25 mouse cellular contexts compared by ENCODE assay signal in the genomic region with DNA sequence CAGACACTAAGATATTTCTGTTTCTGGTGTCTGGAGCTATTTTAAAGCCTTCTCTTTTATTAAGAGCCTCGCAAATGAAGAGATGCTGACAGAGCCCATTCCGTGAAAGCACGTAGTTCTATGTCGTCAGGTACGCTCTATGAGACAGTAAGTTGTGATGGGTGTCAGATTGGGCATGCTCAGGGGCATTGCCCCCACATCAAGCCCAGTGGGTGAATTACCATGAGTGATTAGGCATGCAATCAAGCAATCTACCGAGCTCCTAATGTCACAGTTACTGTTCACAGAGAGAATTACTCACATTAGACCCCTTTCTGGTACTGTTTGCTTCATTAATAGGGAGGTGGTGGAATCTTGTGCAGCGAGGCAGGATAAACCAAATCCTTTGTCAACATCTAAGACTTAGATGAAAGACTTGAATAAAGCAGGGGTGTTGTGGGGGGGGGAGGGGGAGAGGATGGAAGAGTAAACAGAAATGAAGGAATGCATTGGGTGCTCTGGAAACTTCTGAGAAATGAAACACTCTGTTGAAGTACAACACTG.
DNase-seq lines count a peak whose midpoint lies in the region; ATAC-seq and TF ChIP-seq lines count a peak whose summit lies in the region.
"Had no signal": no experiment of that assay in that cellular context is flagged by ENCODE, and none has a peak within 500 bp of the region (broad histone marks: within the 10 kb centered on the region; RNA-seq: fewer than 3 reads in every experiment).

No protein-coding gene starts in this region.

- H3K4me1 ChIP-seq in hindbrain, embryonic 15.5 days (replicated peaks) = no peaks in the 10 kb centered on the region; the same call in 1 of the 2 replicates
- H3K4me1 ChIP-seq in hindbrain, postnatal 0 days (ENCODE audit: insufficient read depth, low read length) = no peaks in the 10 kb centered on the region
- H3K4me1 ChIP-seq in forebrain, embryonic 14.5 days (ENCODE audit: control insufficient read depth, insufficient read depth, low read length) = peaks cover 10% of the 10 kb centered on the region
- peaks cover 10% of the 10 kb centered on the region; the same call in 1 of the 2 replicates for H3K4me1 ChIP-seq in midbrain, embryonic 14.5 days (ENCODE audit: control insufficient read depth, insufficient read depth, low read length)
- H3K4me1 ChIP-seq: heart, embryonic 10.5 days; heart, embryonic 15.5 days; lung, embryonic 15.5 days had no signal

- TF ChIP-seq CTCF in hindbrain, postnatal 0 days (IDR thresholded peaks at IDR 0.05; ENCODE audit: low read depth) = no peak

- H3K4me3 ChIP-seq in hindbrain, embryonic 15.5 days = no peak overlapping the region
- H3K4me3 ChIP-seq in hindbrain, postnatal 0 days (ENCODE audit: low read length) = no peak overlapping the region
- H3K4me3 ChIP-seq in forebrain, embryonic 14.5 days (ENCODE audit: low read depth, low read length) = no peak overlapping the region
- no peak overlapping the region for H3K4me3 ChIP-seq in midbrain, embryonic 14.5 days (replicated peaks; ENCODE audit: low read depth, low read length)
- H3K4me3 ChIP-seq: erythroblast, embryonic 14.5 days; heart, embryonic 10.5 days; heart, embryonic 15.5 days; limb, embryonic 13.5 days; lung, embryonic 15.5 days had no signal

- H3K27me3 ChIP-seq in hindbrain, embryonic 15.5 days = no peaks in the 10 kb centered on the region
- H3K27me3 ChIP-seq in hindbrain, postnatal 0 days (ENCODE audit: insufficient read depth, low read length) = no peaks in the 10 kb centered on the region
- H3K27me3 ChIP-seq in forebrain, embryonic 14.5 days (replicated peaks; ENCODE audit: control insufficient read depth, insufficient read depth, low read length) = no peaks in the 10 kb centered on the region
- no peaks in the 10 kb centered on the region for H3K27me3 ChIP-seq in midbrain, embryonic 14.5 days (ENCODE audit: control insufficient read depth, insufficient read depth, low read length)
- H3K27me3 ChIP-seq: heart, embryonic 15.5 days; limb, embryonic 13.5 days; lung, embryonic 15.5 days had no signal

- H3K27ac ChIP-seq in hindbrain, embryonic 15.5 days (replicated peaks) = no peak overlapping the region
- no peak overlapping the region for H3K27ac ChIP-seq in hindbrain, postnatal 0 days
- H3K27ac ChIP-seq in forebrain, embryonic 14.5 days (ENCODE audit: low read depth, low read length) = no peak overlapping the region
- peak overlapping the region; percentile 21; the same call in 1 of the 2 replicates for H3K27ac ChIP-seq in midbrain, embryonic 14.5 days (replicated peaks; ENCODE audit: low read depth, low read length)
- H3K27ac ChIP-seq: heart, embryonic 10.5 days; heart, embryonic 15.5 days; kidney, postnatal 0 days; limb, embryonic 13.5 days; lung, embryonic 15.5 days had no signal

- 0 out of 2 replicates have a peak, but pooled peaks have one; percentile 27 for ATAC-seq in hindbrain, embryonic 15.5 days (ENCODE audit: low FRiP score, low read depth)
- ATAC-seq in hindbrain, postnatal 0 days = no peak
- peak; percentile 29; the same call in 1 of the 2 replicates for ATAC-seq in forebrain, embryonic 14.5 days
- ATAC-seq in midbrain, embryonic 14.5 days (ENCODE audit: low FRiP score, low TSS enrichment) = no peak; the same call in 1 of the 2 replicates
- ATAC-seq in monocyte, adult 5-6 weeks (replicated peaks; ENCODE audit: insufficient number of reproducible peaks, low FRiP score, low TSS enrichment, poor library complexity, severe bottlenecking) = no peak
- ATAC-seq: intestine, embryonic 16.5 days had no signal

- no peak for DNase-seq in hindbrain, postnatal 0 days (ENCODE audit: low spot score)
- peak; percentile 25 for DNase-seq in forebrain, embryonic 14.5 days (ENCODE audit: low spot score)
- DNase-seq in midbrain, embryonic 14.5 days = no peak
- DNase-seq in left cerebral cortex, adult 9 months (ENCODE audit: low spot score in 2 of 2) = no peak
- DNase-seq in cerebellum, adult 9-10 months = no peak
- DNase-seq: adrenal gland, adult 8-10 months; cerebellum, adult 8-10 months; gastrocnemius, postnatal 14 days; heart, adult 11 months; kidney, adult 8-10 months; kidney, postnatal 4 days; right cerebral cortex, postnatal 25 days; spleen, adult 18-20 months; thymus, postnatal 14 days had no signal

- H3K9ac ChIP-seq in hindbrain, embryonic 15.5 days = no peak overlapping the region
- H3K9ac ChIP-seq in hindbrain, postnatal 0 days (replicated peaks; ENCODE audit: low read length) = no peak overlapping the region
- no peak overlapping the region for H3K9ac ChIP-seq in forebrain, embryonic 14.5 days (ENCODE audit: low read length)
- H3K9ac ChIP-seq in midbrain, embryonic 14.5 days (replicated peaks; ENCODE audit: low read length) = no peak overlapping the region
- H3K9ac ChIP-seq: heart, embryonic 15.5 days; limb, embryonic 13.5 days; lung, embryonic 15.5 days had no signal

- 32% methylated on average over 7 of the region's 7 CpGs for WGBS in hindbrain, embryonic 15.5 days
- WGBS in hindbrain, postnatal 0 days = 51% methylated on average over 7 of the region's 7 CpGs
- 21% methylated on average over 7 of the region's 7 CpGs for WGBS in forebrain, embryonic 14.5 days
- 44% methylated on average over 7 of the region's 7 CpGs for WGBS in midbrain, embryonic 14.5 days

- H3K36me3 ChIP-seq in hindbrain, embryonic 15.5 days = no peaks in the 10 kb centered on the region
- no peaks in the 10 kb centered on the region for H3K36me3 ChIP-seq in hindbrain, postnatal 0 days (ENCODE audit: insufficient read depth, low read length)
- H3K36me3 ChIP-seq in forebrain, embryonic 14.5 days (ENCODE audit: control insufficient read depth, insufficient read depth, low read length) = no peaks in the 10 kb centered on the region
- H3K36me3 ChIP-seq in midbrain, embryonic 14.5 days (ENCODE audit: control insufficient read depth, insufficient read depth, low read length) = no peaks in the 10 kb centered on the region
- H3K36me3 ChIP-seq: G1E; heart, embryonic 10.5 days; heart, embryonic 15.5 days; limb, embryonic 13.5 days; lung, embryonic 15.5 days had no signal

- no peaks in the 10 kb centered on the region for H3K9me3 ChIP-seq in hindbrain, embryonic 15.5 days
- H3K9me3 ChIP-seq in hindbrain, postnatal 0 days (ENCODE audit: low read length) = no peaks in the 10 kb centered on the region
- H3K9me3 ChIP-seq in forebrain, embryonic 14.5 days (replicated peaks; ENCODE audit: control insufficient read depth, low read length) = no peaks in the 10 kb centered on the region
- no peaks in the 10 kb centered on the region for H3K9me3 ChIP-seq in midbrain, embryonic 14.5 days (ENCODE audit: control insufficient read depth, low read length)
- H3K9me3 ChIP-seq: heart, embryonic 10.5 days; heart, embryonic 15.5 days; limb, embryonic 13.5 days; lung, embryonic 15.5 days had no signal

- H3K4me2 ChIP-seq in hindbrain, embryonic 15.5 days = no peak overlapping the region
- no peak overlapping the region for H3K4me2 ChIP-seq in hindbrain, postnatal 0 days (ENCODE audit: low read depth, low read length)
- 0 out of 2 replicates have a peak overlapping the region, but pooled peaks have one; percentile 2 for H3K4me2 ChIP-seq in forebrain, embryonic 14.5 days (ENCODE audit: low read length)
- no peak overlapping the region for H3K4me2 ChIP-seq in midbrain, embryonic 14.5 days (ENCODE audit: low read length)
- H3K4me2 ChIP-seq: heart, embryonic 15.5 days; limb, embryonic 13.5 days; liver, embryonic 11.5 days; lung, embryonic 15.5 days had no signal

Comparison
In these comparisons a context has a peak if more than half of its experiments do, and no peak if none do; other contexts are left out.
1. ATAC-seq: peak in hindbrain, embryonic 15.5 days (single experiment) and forebrain, embryonic 14.5 days (single experiment); none in hindbrain, postnatal 0 days (single experiment), midbrain, embryonic 14.5 days (single experiment) and monocyte, adult 5-6 weeks (single experiment).